Mouse (Mus musculus): ENCODE data around the gene Slfn8.
"Not testable (repeated sequence)": the region's sequence is repeated elsewhere in the genome, so short reads cannot be mapped to it uniquely, and the experiment has no call there.

- not testable (repeated sequence) for TF ChIP-seq CTCF, EP300 (IDR thresholded peaks at IDR 0.05; ENCODE audit: low read depth)
These were observed 18.1 kb upstream of the Slfn8 start for GRCm38 (mm10) chr11:83038686-83039085.
